Mouse (Mus musculus): Measurements from ENCODE around the gene Ubn1.

- TF ChIP-seq CTCF (IDR thresholded peaks at IDR 0.05; ENCODE audit: control insufficient read depth, insufficient read depth, low read length) (no peak), POLR2A (IDR thresholded peaks at IDR 0.05; ENCODE audit: borderline replicate concordance, control insufficient read depth, low read depth, low read length) (no peak)
These were observed 81.5 kb downstream of the Ubn1 start for GRCm38 (mm10) chr16:5131251-5131922.
